Mouse (Mus musculus): ENCODE results near the gene Nit1. TPM values are rescaled to one million over a fixed set of nuclear protein-coding genes. Genes with fewer than 3 reads are reported as not detected.

Nit1 gene
- polyA plus RNA-seq, 1 experiment from 2014 or later = 43.5 TPM

DNA sequence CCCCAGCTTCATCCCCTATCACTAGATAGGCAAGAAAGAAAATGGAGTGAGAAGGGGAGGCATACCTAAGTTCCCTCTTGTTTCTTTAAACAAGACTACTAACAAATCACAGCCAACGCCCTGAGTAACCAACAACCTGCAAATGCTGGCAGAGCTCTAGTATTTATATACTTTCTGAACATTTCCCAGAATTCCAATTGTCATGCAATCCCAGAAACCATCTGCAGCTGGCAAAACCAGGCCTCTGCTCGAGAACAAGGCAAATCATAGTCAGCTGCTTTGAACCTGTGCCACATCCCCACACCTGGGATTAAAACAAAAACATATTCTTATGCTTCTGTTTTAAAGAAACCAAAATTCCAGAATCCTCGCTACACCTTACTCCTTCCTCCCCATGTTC is 52.1 kb downstream of the Nit1 start:
- Histone ChIP-seq H3K4me1 (ENCODE audit: control insufficient read depth, insufficient read depth, low read length) (peaks cover 8% of the 10 kb centered on the region), H3K27me3 (ENCODE audit: control insufficient read depth, insufficient read depth, low read length) (no peaks in the 10 kb centered on the region; the same call in 1 of the 2 replicates), H3K36me3 (ENCODE audit: control insufficient read depth, insufficient read depth, low read length) (no peaks in the 10 kb centered on the region; the same call in 1 of the 2 replicates), H3K9ac (replicated peaks; ENCODE audit: low read depth, low read length) (no peak overlapping the region), H3K4me3 (ENCODE audit: low read depth, low read length) (peak overlapping the region; percentile 72), H3K27ac (ENCODE audit: low read depth, low read length) (no peak overlapping the region), H3K9me3 (ENCODE audit: control insufficient read depth, low read length) (no peaks in the 10 kb centered on the region), H3K4me2 (ENCODE audit: low read depth, low read length) (peak overlapping the region; percentile 65)
- WGBS = 87% methylated on average over 3 of the region's 3 CpGs
- ATAC-seq (ENCODE audit: low read depth) = no peak

DNA sequence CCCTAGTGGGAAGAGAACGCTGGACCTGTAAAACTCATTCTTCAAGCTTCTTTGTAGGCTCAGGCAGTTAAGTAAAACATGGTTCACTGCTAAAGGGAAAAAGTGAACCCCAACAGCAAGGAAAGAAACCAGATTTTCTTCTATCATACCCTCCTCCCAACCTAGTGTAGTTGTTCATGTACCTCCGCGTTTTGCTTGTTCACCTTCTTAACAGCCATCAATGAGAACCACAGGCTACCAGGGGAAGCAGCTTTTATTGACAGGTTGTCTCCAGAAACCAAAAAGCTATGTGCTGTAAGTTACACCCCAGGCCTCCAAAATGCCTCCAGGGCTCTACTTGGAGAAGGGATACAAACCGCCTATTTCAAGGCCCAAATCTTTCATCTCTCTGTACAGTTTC is 57.1 kb downstream of the Nit1 start:
- H3K9me3 ChIP-seq (ENCODE audit: control insufficient read depth, low read length) = no peaks in the 10 kb centered on the region
- H3K4me1 ChIP-seq (ENCODE audit: control insufficient read depth, insufficient read depth, low read length) = peaks cover 12% of the 10 kb centered on the region
- H3K27me3 ChIP-seq (ENCODE audit: control insufficient read depth, insufficient read depth, low read length) = no peaks in the 10 kb centered on the region
- no peak for ATAC-seq (ENCODE audit: low read depth)
- peak overlapping the region; percentile 70; the same call in 1 of the 2 replicates for H3K4me2 ChIP-seq (ENCODE audit: low read depth, low read length)
- H3K36me3 ChIP-seq (ENCODE audit: control insufficient read depth, insufficient read depth, low read length) = peaks cover 13% of the 10 kb centered on the region
- H3K27ac ChIP-seq (ENCODE audit: low read depth, low read length) = peak overlapping the region; percentile 18; the same call in 1 of the 2 replicates
- peak overlapping the region; percentile 94; the same call in 1 of the 2 replicates for H3K4me3 ChIP-seq (ENCODE audit: low read depth, low read length)
- H3K9ac ChIP-seq (replicated peaks; ENCODE audit: low read depth, low read length) = no peak overlapping the region
- WGBS = 63% methylated on average over 4 of the region's 4 CpGs

Other genes starting within 250 kb of the Nit1 start
- gene Cfap126, start 231.7 kb downstream of the Nit1 start, polyA plus RNA-seq (2014; fragmentation: Nextera tagmentation; extraction: Ambion mirVana) = 2.4 and 5.0 TPM in 2 replicates
- gene Sdhc, start 195.0 kb downstream of the Nit1 start, polyA plus RNA-seq (2014; fragmentation: Nextera tagmentation; extraction: Ambion mirVana) = 297 and 334 TPM in 2 replicates
- gene Mpz, start 194.9 kb downstream of the Nit1 start, polyA plus RNA-seq (2014; fragmentation: Nextera tagmentation; extraction: Ambion mirVana) = 11.8 TPM in 1 of 2 replicates, not detected in the other
- 31.8 and 41.6 TPM in 2 replicates for gene Pcp4l1, start 149.4 kb downstream of the Nit1 start, polyA plus RNA-seq (2014; fragmentation: Nextera tagmentation; extraction: Ambion mirVana)
- gene Nr1i3, start 131.7 kb downstream of the Nit1 start, polyA plus RNA-seq (2014; fragmentation: Nextera tagmentation; extraction: Ambion mirVana) = 0.20 and 0.32 TPM in 2 replicates
- gene Tomm40l, start 123.1 kb downstream of the Nit1 start, polyA plus RNA-seq (2014; fragmentation: Nextera tagmentation; extraction: Ambion mirVana) = 41.5 and 45.5 TPM in 2 replicates
- 7.9 and 8.2 TPM in 2 replicates for gene Apoa2, start 120.6 kb downstream of the Nit1 start, polyA plus RNA-seq (2014; fragmentation: Nextera tagmentation; extraction: Ambion mirVana)
- gene Fcer1g, start 111.3 kb downstream of the Nit1 start, polyA plus RNA-seq (2014; fragmentation: Nextera tagmentation; extraction: Ambion mirVana) = 10.2 and 33.2 TPM in 2 replicates
- gene Adamts4, start 95.2 kb downstream of the Nit1 start, polyA plus RNA-seq (2014; fragmentation: Nextera tagmentation; extraction: Ambion mirVana) = 1.3 and 2.6 TPM in 2 replicates
- 234 and 253 TPM in 2 replicates for gene Ndufs2, start 94.3 kb downstream of the Nit1 start, polyA plus RNA-seq (2014; fragmentation: Nextera tagmentation; extraction: Ambion mirVana)
- gene B4galt3, start 75.3 kb downstream of the Nit1 start, polyA plus RNA-seq (2014; fragmentation: Nextera tagmentation; extraction: Ambion mirVana) = 96.5 and 98.1 TPM in 2 replicates
- 49.2 and 51.2 TPM in 2 replicates for gene Ppox, start 64.5 kb downstream of the Nit1 start, polyA plus RNA-seq (2014; fragmentation: Nextera tagmentation; extraction: Ambion mirVana)
- 76.8 and 87.9 TPM in 2 replicates for gene Usp21, start 57.7 kb downstream of the Nit1 start, polyA plus RNA-seq (2014; fragmentation: Nextera tagmentation; extraction: Ambion mirVana)
- 116 and 124 TPM in 2 replicates for gene Ufc1, start 50.6 kb downstream of the Nit1 start, polyA plus RNA-seq (2014; fragmentation: Nextera tagmentation; extraction: Ambion mirVana)
- 48.0 and 49.7 TPM in 2 replicates for gene Dedd, start 16.5 kb downstream of the Nit1 start, polyA plus RNA-seq (2014; fragmentation: Nextera tagmentation; extraction: Ambion mirVana)
- gene Pfdn2, start within 50 bp of the Nit1 start, polyA plus RNA-seq (2014; fragmentation: Nextera tagmentation; extraction: Ambion mirVana) = 58.1 and 67.6 TPM in 2 replicates
- 3.2 and 5.3 TPM in 2 replicates for gene Klhdc9, start 15.2 kb upstream of the Nit1 start, polyA plus RNA-seq (2014; fragmentation: Nextera tagmentation; extraction: Ambion mirVana)
- gene Nectin4, start 24.5 kb upstream of the Nit1 start, polyA plus RNA-seq (2014; fragmentation: Nextera tagmentation; extraction: Ambion mirVana) = 2.2 and 2.8 TPM in 2 replicates
- 0.25 and 0.61 TPM in 2 replicates for gene Arhgap30, start 43.3 kb upstream of the Nit1 start, polyA plus RNA-seq (2014; fragmentation: Nextera tagmentation; extraction: Ambion mirVana)
- gene Usf1, start 65.7 kb upstream of the Nit1 start, polyA plus RNA-seq (2014; fragmentation: Nextera tagmentation; extraction: Ambion mirVana) = 164 and 191 TPM in 2 replicates
- gene Tstd1, start 73.2 kb upstream of the Nit1 start, polyA plus RNA-seq (2014; fragmentation: Nextera tagmentation; extraction: Ambion mirVana) = 2.9 and 3.8 TPM in 2 replicates
- gene F11r, start 91.9 kb upstream of the Nit1 start, polyA plus RNA-seq (2014; fragmentation: Nextera tagmentation; extraction: Ambion mirVana) = 8.0 and 13.5 TPM in 2 replicates
- gene Alyref2, start 157.8 kb upstream of the Nit1 start, polyA plus RNA-seq (2014; fragmentation: Nextera tagmentation; extraction: Ambion mirVana) = 30.1 and 32.7 TPM in 2 replicates
- gene Itln1, start 189.6 kb upstream of the Nit1 start, polyA plus RNA-seq (2014; fragmentation: Nextera tagmentation; extraction: Ambion mirVana) = not detected in 2 replicates
- gene Cd244a, start 213.5 kb upstream of the Nit1 start, polyA plus RNA-seq (2014; fragmentation: Nextera tagmentation; extraction: Ambion mirVana) = not detected in 2 replicates